ENCODE assay signal across 11 mouse cellular contexts in the genomic region with DNA sequence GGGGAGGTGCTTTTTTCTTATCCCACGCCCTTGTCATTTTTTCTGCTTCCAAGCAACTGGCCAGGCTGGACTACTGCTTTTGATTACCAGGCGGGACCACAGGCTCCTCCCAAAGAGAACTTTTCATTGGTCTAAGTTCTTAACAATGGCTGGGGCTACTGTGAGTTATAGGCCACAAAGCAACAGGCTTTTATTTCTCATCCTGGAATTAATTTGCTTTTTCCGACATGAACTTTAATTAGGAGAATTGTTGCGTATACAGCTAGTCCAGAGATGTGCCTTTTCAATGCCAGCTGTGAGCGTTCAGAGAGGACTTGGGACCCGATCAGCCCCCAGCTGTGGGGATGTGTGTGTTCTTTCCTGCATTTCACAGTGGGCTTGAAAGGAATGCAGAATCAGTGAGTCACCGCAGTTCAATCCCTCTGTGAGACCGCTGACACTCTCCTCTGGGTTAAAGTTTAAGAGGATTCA.
DNase-seq lines count a peak whose midpoint lies in the region.
"Had no signal": no experiment of that assay in that cellular context is flagged by ENCODE, and none has a peak within 500 bp of the region (broad histone marks: within the 10 kb centered on the region; RNA-seq: fewer than 3 reads in every experiment).

No protein-coding gene starts in this region.

- peak overlapping the region; percentile 62 for H3K27ac ChIP-seq in heart, embryonic 10.5 days
- H3K27ac ChIP-seq in limb, embryonic 10.5 days: peak overlapping the region; percentile 81

- 37% methylated on average over 8 of the region's 8 CpGs for WGBS in heart, embryonic 10.5 days
- WGBS in limb, embryonic 10.5 days: 33% methylated on average over 8 of the region's 8 CpGs

- peak; percentile 67 for DNase-seq in heart, embryonic 10.5 days (ENCODE audit: low spot score)
- no peak for DNase-seq in heart, adult 8-10 months (ENCODE audit: low spot score)
- DNase-seq in Muller cell, postnatal 12 days (ENCODE audit: inconsistent ontology term): peak; percentile 84
- DNase-seq in fibroblast of lung, adult 2 months (ENCODE audit: low read depth): peak; percentile 69
- peak; percentile 56 for DNase-seq in limb, embryonic 10.5 days (ENCODE audit: low spot score)
- DNase-seq in right cerebral cortex, adult 18-20 months: no peak
- no peak for DNase-seq in frontal cortex, postnatal 36 days (ENCODE audit: low spot score in 2 of 2)
- no peak for DNase-seq in testis, postnatal 14 days (ENCODE audit: low spot score)

- no peaks in the 10 kb centered on the region for H3K36me3 ChIP-seq in heart, embryonic 10.5 days
- no peaks in the 10 kb centered on the region for H3K36me3 ChIP-seq in limb, embryonic 10.5 days

- H3K4me1 ChIP-seq in heart, embryonic 10.5 days: peaks cover 27% of the 10 kb centered on the region
- peaks cover 37% of the 10 kb centered on the region for H3K4me1 ChIP-seq in limb, embryonic 10.5 days

- no peaks in the 10 kb centered on the region for H3K27me3 ChIP-seq in heart, embryonic 10.5 days (ENCODE audit: insufficient read depth, poor library complexity, severe bottlenecking)
- H3K27me3 ChIP-seq in limb, embryonic 10.5 days (ENCODE audit: low read depth, poor library complexity, severe bottlenecking): no peaks in the 10 kb centered on the region
- H3K27me3 ChIP-seq: CH12.LX; megakaryocyte, embryonic 14.5 days had no signal

- H3K4me3 ChIP-seq in heart, embryonic 10.5 days: no peak overlapping the region
- peak overlapping the region; percentile 31 for H3K4me3 ChIP-seq in limb, embryonic 10.5 days
- H3K4me3 ChIP-seq: erythroblast, embryonic 14.5 days; megakaryocyte, embryonic 14.5 days had no signal

- no peaks in the 10 kb centered on the region for H3K9me3 ChIP-seq in heart, embryonic 10.5 days
- H3K9me3 ChIP-seq in limb, embryonic 10.5 days (replicated peaks): no peaks in the 10 kb centered on the region

Comparison
In these comparisons a context has a peak if more than half of its experiments do, and no peak if none do; other contexts are left out.
1. DNase-seq: peak in heart, embryonic 10.5 days (single experiment), Muller cell, postnatal 12 days (single experiment), fibroblast of lung, adult 2 months (single experiment) and limb, embryonic 10.5 days (single experiment); none in heart, adult 8-10 months (single experiment), right cerebral cortex, adult 18-20 months (single experiment), frontal cortex, postnatal 36 days (0 of 2) and testis, postnatal 14 days (single experiment).